Comparison of ENCODE assay signal across 8 mouse cellular contexts in genomic region chr17:88042099-88043086, GRCm38 (mm10). TPM values are rescaled to one million over a fixed set of nuclear protein-coding genes. Genes with fewer than 3 reads are reported as not detected.
DNase-seq lines count a peak whose midpoint lies in the region; ATAC-seq and TF ChIP-seq lines count a peak whose summit lies in the region.

No protein-coding gene starts in this region.

- H3K9ac ChIP-seq in stomach, postnatal 0 days (ENCODE audit: low read length) = no peak overlapping the region

- 44% methylated on average over 12 of the region's 12 CpGs for WGBS in stomach, postnatal 0 days

- H3K27ac ChIP-seq in stomach, postnatal 0 days (replicated peaks) = no peak overlapping the region

- no peak overlapping the region; the same call in 1 of the 2 replicates for H3K4me2 ChIP-seq in stomach, postnatal 0 days (replicated peaks; ENCODE audit: low read depth)

- H3K36me3 ChIP-seq in stomach, postnatal 0 days (ENCODE audit: control insufficient read depth, insufficient read depth, low read length) = no peaks in the 10 kb centered on the region

- intact Hi-C loops in gastrocnemius, postnatal 14 days (cut with DNase I; ENCODE audit: low total_unique reads) = no loop called here

- H3K9me3 ChIP-seq in stomach, postnatal 0 days (ENCODE audit: control insufficient read depth, low read length) = no peaks in the 10 kb centered on the region

- H3K4me3 ChIP-seq in stomach, postnatal 0 days (ENCODE audit: low read depth, low read length) = no peak overlapping the region

- no peaks in the 10 kb centered on the region for H3K27me3 ChIP-seq in stomach, postnatal 0 days (ENCODE audit: control insufficient read depth, insufficient read depth, low read length)

- TF ChIP-seq CTCF in stomach, postnatal 0 days (IDR thresholded peaks at IDR 0.05; ENCODE audit: low read depth) = no peak

- no peaks in the 10 kb centered on the region for H3K4me1 ChIP-seq in stomach, postnatal 0 days (replicated peaks; ENCODE audit: control insufficient read depth, insufficient read depth)

- TF ChIP-seq EP300 in stomach, postnatal 0 days (optimal IDR thresholded peaks at IDR 0.05) = no peak

- ATAC-seq in megakaryocyte-erythroid progenitor cell, adult 5-6 weeks (replicated peaks; ENCODE audit: low FRiP score, low TSS enrichment, poor library complexity, severe bottlenecking) = peak; percentile 97
- ATAC-seq in stomach, postnatal 0 days (ENCODE audit: low FRiP score, low TSS enrichment) = peak; percentile 86

- peak; percentile 13 for DNase-seq in kidney, adult 11 months
- DNase-seq in kidney, adult 18-20 months = no peak
- DNase-seq in gastrocnemius, postnatal 14 days = peak; percentile 20
- peak; percentile 47 for DNase-seq in kidney, postnatal 14 days
- no peak for DNase-seq in stomach, postnatal 0 days (ENCODE audit: low spot score)
- no peak for DNase-seq in adipocyte (ENCODE audit: low spot score)
- no peak for DNase-seq in cerebellum, adult 9-11 months

RNA-seq across cellular contexts. Expression of gene Fbxo11, which starts 22.7 kb away (rescaled TPM):
- 10 to 100 TPM; 32.3 to 33.7 TPM for total RNA-seq in gastrocnemius, postnatal 14 days (2021)
- 16.9 and 21.7 TPM in 2 replicates for total RNA-seq in megakaryocyte-erythroid progenitor cell, adult 5-6 weeks (2014; fragmentation: Nextera tagmentation)
- 21.2 and 24.3 TPM in 2 replicates for total RNA-seq in megakaryocyte-erythroid progenitor cell, adult 5-6 weeks (2017)
- 7.7 and 9.1 TPM in 2 replicates for polyA plus RNA-seq in stomach, postnatal 0 days (2015; fragmentation: Nextera tagmentation; extraction: Ambion mirVana)

Comparison
In these comparisons a context has a peak if more than half of its experiments do, and no peak if none do; other contexts are left out.
1. DNase-seq: peak in kidney, adult 11 months (single experiment), gastrocnemius, postnatal 14 days (single experiment) and kidney, postnatal 14 days (single experiment); none in kidney, adult 18-20 months (single experiment), stomach, postnatal 0 days (single experiment), adipocyte (single experiment) and cerebellum, adult 9-11 months (single experiment).